Mouse (Mus musculus) embryo, embryonic 10.5 days (tissue): ENCODE data around the gene Etfa.

Experiments used
- DNase-seq: peaks from one replicate; pipeline ENCODE4 v3.0.0-alpha.2; 2015; ENCODE audit warnings: low spot score

Gene Etfa

GRCm38 (mm10) chr9:55511521-55511993 lies 486 bp downstream of the Etfa start:
- peak; percentile 75 for DNase-seq

- DNase-seq: peak; percentile 18
Observed at GRCm38 (mm10) chr9:55510651-55511235, 1.3 kb downstream of the Etfa start.

GRCm38 (mm10) chr9:55509731-55510130 lies 2.3 kb downstream of the Etfa start:
- no peak for DNase-seq

- DNase-seq: no peak
Observed at GRCm38 (mm10) chr9:55508701-55509100, 3.3 kb downstream of the Etfa start.

- no peak for DNase-seq
Observed at GRCm38 (mm10) chr9:55507922-55508321, 4.1 kb downstream of the Etfa start.

- no peak for DNase-seq
Observed at GRCm38 (mm10) chr9:55482116-55482515, 29.9 kb downstream of the Etfa start.

GRCm38 (mm10) chr9:55478699-55479098 lies 33.3 kb downstream of the Etfa start:
- DNase-seq: no peak

GRCm38 (mm10) chr9:55476084-55476483 lies 36.0 kb downstream of the Etfa start:
- no peak for DNase-seq

- peak; percentile 54 for DNase-seq
Observed at GRCm38 (mm10) chr9:55468397-55468796, 43.6 kb downstream of the Etfa start.

GRCm38 (mm10) chr9:55453366-55453765 lies 58.7 kb downstream of the Etfa start:
- DNase-seq: no peak

- DNase-seq: no peak
Observed at GRCm38 (mm10) chr9:55452906-55453305, 59.1 kb downstream of the Etfa start.

GRCm38 (mm10) chr9:55451426-55451825 lies 60.6 kb downstream of the Etfa start:
- no peak for DNase-seq

- DNase-seq: no peak
Observed at GRCm38 (mm10) chr9:55450035-55450434, 62.0 kb downstream of the Etfa start.

GRCm38 (mm10) chr9:55449108-55449507 lies 62.9 kb downstream of the Etfa start:
- DNase-seq: no peak

- no peak for DNase-seq
Observed at GRCm38 (mm10) chr9:55447509-55447908, 64.5 kb downstream of the Etfa start.

- no peak for DNase-seq
Observed at GRCm38 (mm10) chr9:55439206-55439780, 72.8 kb downstream of the Etfa start.

- DNase-seq: no peak
Observed at GRCm38 (mm10) chr9:55438433-55438832, 73.6 kb downstream of the Etfa start.

- DNase-seq: no peak
Observed at GRCm38 (mm10) chr9:55433875-55434274, 78.2 kb downstream of the Etfa start.

- DNase-seq: no peak
Observed at GRCm38 (mm10) chr9:55432306-55433289, 79.4 kb downstream of the Etfa start.

GRCm38 (mm10) chr9:55430133-55430532 lies 81.9 kb downstream of the Etfa start:
- no peak for DNase-seq

GRCm38 (mm10) chr9:55429242-55429975 lies 82.6 kb downstream of the Etfa start:
- DNase-seq: peak; percentile 91

GRCm38 (mm10) chr9:55425271-55425810 lies 86.7 kb downstream of the Etfa start:
- no peak for DNase-seq
